Mouse (Mus musculus) neural tube, embryonic 14.5 days (tissue): ENCODE results near the gene Nfib. TPM values are rescaled to one million over a fixed set of nuclear protein-coding genes. Genes with fewer than 3 reads are reported as not detected.

Experiments
- ATAC-seq: fragments of 200-750 bp; cut with Nextera tagmentation; 2 replicates; pipeline ENCODE4 v1.8.0; 2017; ENCODE audit warnings: low read depth, mild to moderate bottlenecking, moderate TSS enrichment, moderate library complexity
- H3K27ac ChIP-seq: fragments of 300-500 bp; sonication (generic); 2 replicates; pipeline ENCODE4 v1.5.1; 2014; ENCODE audit warnings: low read depth, mild to moderate bottlenecking, control low read depth, low read length, moderate library complexity, mixed read lengths
- H3K27me3 ChIP-seq: fragments of 300-500 bp; sonication (generic); 2 replicates; pipeline ENCODE4 v1.6.1; 2014; ENCODE audit warnings: low read length; ENCODE audit not compliant: control insufficient read depth, insufficient read depth
- H3K36me3 ChIP-seq: fragments of 300-500 bp; sonication (generic); 2 replicates; pipeline ENCODE4 v1.6.1; 2014; ENCODE audit warnings: low read length, mixed read lengths; ENCODE audit not compliant: control insufficient read depth, insufficient read depth
- H3K4me1 ChIP-seq: fragments of 300-500 bp; sonication (generic); 2 replicates; pipeline ENCODE4 v1.6.1; 2014; ENCODE audit warnings: low read length; ENCODE audit not compliant: control insufficient read depth, insufficient read depth
- H3K4me2 ChIP-seq: fragments of 300-500 bp; sonication (generic); 2 replicates; pipeline ENCODE4 v1.6.1; 2014; ENCODE audit warnings: mild to moderate bottlenecking, low read depth, low read length, control low read depth
- H3K4me3 ChIP-seq: fragments of 300-500 bp; sonication (generic); 2 replicates; pipeline ENCODE4 v1.5.1; 2014; ENCODE audit warnings: low read depth, low read length, control low read depth, mixed read lengths
- H3K9ac ChIP-seq: fragments of 300-500 bp; sonication (generic); replicated peaks from 2 replicates; pipeline ENCODE4 v1.6.1; 2014; ENCODE audit warnings: low read depth, mild to moderate bottlenecking, control low read depth, low read length, mixed read lengths
- H3K9me3 ChIP-seq: fragments of 300-500 bp; sonication (generic); 2 replicates; pipeline ENCODE4 v1.6.1; 2016; ENCODE audit warnings: low read length; ENCODE audit not compliant: control insufficient read depth
- WGBS: fragments of 180-500 bp; shearing (Covaris S2); extraction: QIAGEN DNeasy Blood & Tissue Kit; methylation state at CpG from one replicate; pipeline ENCODE4 v1.1.7; 2014; 5-methylcytosine and 5-hydroxymethylcytosine counted together
- polyA plus RNA-seq: library from polyadenylated mRNA; unstranded; fragments of >200 nt; fragmentation: Nextera tagmentation; extraction: Ambion mirVana; gene quantifications from 2 replicates; pipeline ENCODE4 v1.2.1, GENCODE M21; 2014

The Nfib gene
- polyA plus RNA-seq, 1 experiment from 2014 or later = 111 TPM

DNA sequence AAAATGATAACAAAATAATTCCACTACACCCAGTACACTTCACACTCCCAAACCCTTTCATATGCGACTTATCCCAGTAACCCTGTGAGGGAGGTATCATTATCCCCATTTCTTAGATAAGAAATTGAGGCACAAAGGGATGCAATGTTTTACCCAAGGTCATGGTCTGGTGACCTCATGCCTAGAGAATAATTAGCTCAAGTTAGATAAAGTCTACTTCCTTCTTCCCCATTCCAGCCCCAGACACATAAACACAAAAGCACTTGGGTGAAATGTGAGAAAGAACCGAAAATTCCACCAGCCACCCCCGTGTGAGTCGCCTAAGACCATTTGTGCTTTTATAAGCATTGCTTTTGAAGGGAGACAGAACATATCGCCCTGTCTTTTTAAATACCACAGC is 293.6 kb downstream of the Nfib start:
- Histone ChIP-seq H3K4me2 (no peak overlapping the region), H3K4me1 (peaks cover 18% of the 10 kb centered on the region), H3K9ac (no peak overlapping the region), H3K27ac (no peak overlapping the region), H3K36me3 (no peaks in the 10 kb centered on the region), H3K4me3 (no peak overlapping the region), H3K27me3 (no peaks in the 10 kb centered on the region), H3K9me3 (no peaks in the 10 kb centered on the region)
- ATAC-seq = no peak
- 68% methylated on average over 5 of the region's 5 CpGs for WGBS

GRCm38 (mm10) chr4:82408463-82409404 is 296.8 kb downstream of the Nfib start:
- WGBS = 34% methylated on average over 22 of the region's 22 CpGs
- H3K4me1 ChIP-seq = peaks cover 23% of the 10 kb centered on the region

GRCm38 (mm10) chr4:82406511-82406910 is 299.0 kb downstream of the Nfib start:
- no peak overlapping the region for H3K4me2 ChIP-seq
- no peaks in the 10 kb centered on the region for H3K9me3 ChIP-seq
- no peak overlapping the region for H3K27ac ChIP-seq
- H3K9ac ChIP-seq = no peak overlapping the region
- no peaks in the 10 kb centered on the region for H3K36me3 ChIP-seq
- WGBS = 87% methylated on average over 6 of the region's 6 CpGs
- peaks cover 22% of the 10 kb centered on the region for H3K4me1 ChIP-seq
- ATAC-seq = no peak
- H3K4me3 ChIP-seq = no peak overlapping the region
- H3K27me3 ChIP-seq = no peaks in the 10 kb centered on the region

More at GRCm38 (mm10) chr4:82408463-82409404, 296.8 kb downstream of the Nfib start:
- Histone ChIP-seq H3K9me3 (no peaks in the 10 kb centered on the region), H3K9ac (no peak overlapping the region), H3K4me2 (peak overlapping the region; percentile 35), H3K27ac (peak overlapping the region; percentile 44; the same call in 1 of the 2 replicates), H3K27me3 (no peaks in the 10 kb centered on the region), H3K36me3 (no peaks in the 10 kb centered on the region), H3K4me3 (no peak overlapping the region)
- ATAC-seq = peak; percentile 48; the same call in 1 of the 2 replicates

DNA sequence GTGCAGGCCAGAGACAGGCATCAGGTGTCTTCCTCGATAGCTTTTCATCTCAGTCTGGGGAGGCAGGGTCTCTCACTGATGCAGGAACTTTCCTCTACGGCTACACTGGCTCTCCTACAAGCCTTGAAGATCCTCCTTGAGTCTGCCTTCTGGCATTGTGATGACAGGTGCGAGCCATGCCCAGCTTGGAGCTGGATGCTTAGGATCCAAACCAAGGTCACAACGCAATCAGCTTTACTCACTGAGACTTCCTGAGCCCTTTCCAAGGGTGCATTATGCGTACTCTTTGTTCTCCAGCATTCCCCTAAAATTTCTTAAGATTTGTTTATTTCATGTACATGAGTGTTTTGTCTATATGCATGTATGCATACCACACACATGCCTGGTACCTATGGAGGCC is 299.8 kb downstream of the Nfib start:
- 93% methylated on average over 5 of the region's 5 CpGs for WGBS
- Histone ChIP-seq H3K4me1 (peaks cover 24% of the 10 kb centered on the region), H3K27me3 (no peaks in the 10 kb centered on the region), H3K9ac (no peak overlapping the region), H3K9me3 (no peaks in the 10 kb centered on the region), H3K4me2 (no peak overlapping the region), H3K27ac (no peak overlapping the region), H3K36me3 (no peaks in the 10 kb centered on the region), H3K4me3 (no peak overlapping the region)
- no peak for ATAC-seq

- H3K36me3 ChIP-seq = no peaks in the 10 kb centered on the region
- no peak overlapping the region for H3K9ac ChIP-seq
- WGBS = 66% methylated on average over 13 of the region's 13 CpGs
- peaks cover 25% of the 10 kb centered on the region for H3K4me1 ChIP-seq
- H3K9me3 ChIP-seq = no peaks in the 10 kb centered on the region
- H3K27ac ChIP-seq = peak overlapping the region; percentile 41; the same call in 1 of the 2 replicates
- ATAC-seq = 0 out of 2 replicates have a peak, but pooled peaks have one; percentile 38
- no peaks in the 10 kb centered on the region for H3K27me3 ChIP-seq
- no peak overlapping the region for H3K4me2 ChIP-seq
- no peak overlapping the region for H3K4me3 ChIP-seq
Measured at GRCm38 (mm10) chr4:82403975-82404651, 301.4 kb downstream of the Nfib start.

DNA sequence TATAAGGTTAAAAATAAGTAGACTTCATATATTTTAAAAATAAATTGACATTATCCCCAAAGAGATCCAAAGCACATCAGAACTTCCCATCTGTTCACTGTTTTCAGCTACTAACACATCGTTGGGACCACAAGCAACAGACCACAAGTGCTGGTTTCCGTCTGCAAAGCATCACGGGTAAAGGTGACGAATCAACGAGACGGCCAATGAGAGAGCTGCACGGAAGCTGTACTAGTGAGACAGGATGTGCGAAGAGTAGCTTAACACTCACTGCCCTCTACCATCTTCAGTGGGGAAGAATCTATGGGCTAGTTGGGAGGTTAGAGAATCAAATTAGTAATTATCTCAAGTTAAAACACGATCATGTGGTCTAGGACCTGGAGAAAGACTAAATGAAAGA is 302.9 kb downstream of the Nfib start:
- Histone ChIP-seq H3K36me3 (no peaks in the 10 kb centered on the region), H3K4me2 (no peak overlapping the region), H3K9ac (no peak overlapping the region), H3K9me3 (no peaks in the 10 kb centered on the region), H3K4me1 (peaks cover 17% of the 10 kb centered on the region), H3K4me3 (no peak overlapping the region), H3K27me3 (no peaks in the 10 kb centered on the region), H3K27ac (no peak overlapping the region)
- no peak for ATAC-seq
- WGBS = 94% methylated on average over 9 of the region's 9 CpGs

GRCm38 (mm10) chr4:82401450-82402061 is 304.0 kb downstream of the Nfib start:
- peaks cover 17% of the 10 kb centered on the region for H3K4me1 ChIP-seq

DNA sequence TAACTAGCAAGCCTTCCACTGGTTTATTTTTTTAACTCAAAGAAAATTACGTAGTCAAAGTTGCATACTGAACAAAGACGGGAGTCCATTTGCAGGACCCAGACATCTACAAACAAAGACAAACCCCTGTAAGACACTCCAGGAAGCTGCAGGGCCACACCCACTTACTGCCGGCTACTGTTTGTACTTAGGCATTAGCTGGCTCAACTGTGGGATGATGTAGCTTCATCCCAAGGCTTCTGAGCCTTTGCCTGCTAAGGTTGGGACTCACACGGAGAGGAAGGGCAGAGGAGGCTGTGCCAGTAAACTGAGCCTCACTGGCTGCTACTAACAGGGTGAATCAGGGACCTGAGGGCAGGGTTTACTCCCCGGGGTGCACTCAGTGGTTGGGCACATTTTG is 305.0 kb downstream of the Nfib start:
- no peak for ATAC-seq
- Histone ChIP-seq H3K27ac (peak overlapping the region; percentile 44), H3K4me1 (peaks cover 17% of the 10 kb centered on the region)

More at GRCm38 (mm10) chr4:82401450-82402061, 304.0 kb downstream of the Nfib start:
- Histone ChIP-seq H3K27ac (no peak overlapping the region), H3K27me3 (no peaks in the 10 kb centered on the region), H3K9me3 (no peaks in the 10 kb centered on the region), H3K36me3 (no peaks in the 10 kb centered on the region), H3K4me2 (no peak overlapping the region), H3K9ac (no peak overlapping the region), H3K4me3 (no peak overlapping the region)
- ATAC-seq = no peak
- WGBS = 15% methylated on average over 3 of the region's 3 CpGs

More for the DNA sequence above, 305.0 kb downstream of the Nfib start:
- no peaks in the 10 kb centered on the region for H3K27me3 ChIP-seq
- H3K36me3 ChIP-seq = no peaks in the 10 kb centered on the region
- H3K9me3 ChIP-seq = no peaks in the 10 kb centered on the region
- no peak overlapping the region for H3K9ac ChIP-seq
- H3K4me3 ChIP-seq = no peak overlapping the region
- WGBS = 13% methylated on average over 5 of the region's 5 CpGs
- H3K4me2 ChIP-seq = no peak overlapping the region
